Mouse (Mus musculus) limb, embryonic 14.5 days (tissue): ENCODE measurements around the gene Hils1. TPM values are rescaled to one million over a fixed set of nuclear protein-coding genes. Genes with fewer than 3 reads are reported as not detected.

Experiments
- ATAC-seq: fragments of 200-750 bp; cut with Nextera tagmentation; 2 replicates; pipeline ENCODE4 v1.8.0; 2017; ENCODE audit warnings: low read depth, moderate number of reproducible peaks, moderate TSS enrichment; ENCODE audit not compliant: low FRiP score
- DNase-seq: peaks from one replicate; pipeline ENCODE4 v3.0.0-alpha.2; 2015; ENCODE audit warnings: low spot score
- H3K27ac ChIP-seq: fragments of 300-500 bp; sonication (generic); replicated peaks from 2 replicates; pipeline ENCODE4 v1.5.1; 2014; ENCODE audit warnings: low read depth, mild to moderate bottlenecking, low read length, moderate library complexity, mixed read lengths
- H3K27me3 ChIP-seq: fragments of 300-500 bp; sonication (generic); 2 replicates; pipeline ENCODE4 v1.6.1; 2014; ENCODE audit warnings: low read length, mixed read lengths; ENCODE audit not compliant: control insufficient read depth, insufficient read depth
- H3K36me3 ChIP-seq: fragments of 300-500 bp; sonication (generic); 2 replicates; pipeline ENCODE4 v1.6.1; 2014; ENCODE audit warnings: mild to moderate bottlenecking, low read length, moderate library complexity, mixed read lengths; ENCODE audit not compliant: control insufficient read depth, insufficient read depth
- H3K4me1 ChIP-seq: fragments of 300-500 bp; sonication (generic); 2 replicates; pipeline ENCODE4 v1.6.1; 2014; ENCODE audit warnings: antibody characterized with exemption, low read length, mixed read lengths; ENCODE audit not compliant: control insufficient read depth, insufficient read depth
- H3K4me2 ChIP-seq: fragments of 300-500 bp; sonication (generic); replicated peaks from 2 replicates; pipeline ENCODE4 v1.6.1; 2014; ENCODE audit warnings: low read depth, mild to moderate bottlenecking, low read length, moderate library complexity; ENCODE audit not compliant: severe bottlenecking
- H3K4me3 ChIP-seq: fragments of 300-500 bp; sonication (generic); replicated peaks from 2 replicates; pipeline ENCODE4 v1.5.1; 2014; ENCODE audit warnings: low read length
- H3K9ac ChIP-seq: fragments of 300-500 bp; sonication (generic); 2 replicates; pipeline ENCODE4 v1.6.1; 2014; ENCODE audit warnings: mild to moderate bottlenecking, low read depth, low read length, moderate library complexity; ENCODE audit not compliant: severe bottlenecking
- H3K9me3 ChIP-seq: fragments of 300-500 bp; sonication (generic); 2 replicates; pipeline ENCODE4 v1.6.1; 2016; ENCODE audit warnings: low read length; ENCODE audit not compliant: control insufficient read depth
- POLR2A ChIP-seq: fragments of 200-500 bp; IDR thresholded peaks from 2 replicates; pipeline ENCODE4 v1.8.0; 2012; ENCODE audit warnings: inconsistent platforms, mild to moderate bottlenecking, moderate library complexity, borderline replicate concordance; ENCODE audit not compliant: insufficient read depth, insufficient read length; ENCODE audit errors: extremely low read depth
- WGBS: fragments of 180-500 bp; shearing (Covaris S2); extraction: QIAGEN DNeasy Blood & Tissue Kit; methylation state at CpG from one replicate; pipeline ENCODE4 v1.1.7; 2014; 5-methylcytosine and 5-hydroxymethylcytosine counted together
- polyA plus RNA-seq, 2 experiments: library from polyadenylated mRNA; depleted of rRNA in 1 of 2; stranded (reverse) in 1 of 2; unstranded in 1 of 2; fragments of >200 nt; fragmentation: Nextera tagmentation in 1 of 2; extraction: Ambion mirVana in 1 of 2; gene quantifications; 2 replicates each; pipeline versions ENCODE4 v1.2.1 to v1.2.3; 2012 to 2014

Hils1 gene
- polyA plus RNA-seq, 2 experiments: 0.29 to 0.58 TPM

- DNase-seq: no peak
- peaks cover 34% of the 10 kb centered on the region for H3K4me1 ChIP-seq
- ATAC-seq: no peak
- peak overlapping the region; percentile 73 for H3K4me2 ChIP-seq
- H3K27me3 ChIP-seq: no peaks in the 10 kb centered on the region
- H3K9ac ChIP-seq: peak overlapping the region; percentile 93
- peak overlapping the region; percentile 93 for H3K27ac ChIP-seq
- 17% methylated on average over 4 of the region's 4 CpGs for WGBS
- H3K9me3 ChIP-seq: no peaks in the 10 kb centered on the region
- peak overlapping the region; percentile 75 for H3K4me3 ChIP-seq
- peaks cover 65% of the 10 kb centered on the region for H3K36me3 ChIP-seq
- no peak for TF ChIP-seq POLR2A
Measured at GRCm38 (mm10) chr11:94939280-94939679, 28.1 kb upstream of the Hils1 start.

- ATAC-seq: no peak
- Histone ChIP-seq H3K9me3 (no peaks in the 10 kb centered on the region), H3K36me3 (peaks cover 84% of the 10 kb centered on the region), H3K9ac (peak overlapping the region; percentile 93; the same call in 1 of the 2 replicates), H3K4me1 (peaks cover 21% of the 10 kb centered on the region), H3K4me3 (0 out of 2 replicates have a peak overlapping the region, but pooled peaks have one; percentile 75), H3K27me3 (no peaks in the 10 kb centered on the region), H3K27ac (peak overlapping the region; percentile 93), H3K4me2 (peak overlapping the region; percentile 73)
- TF ChIP-seq POLR2A: no peak
- no peak for DNase-seq
- WGBS: 55% methylated on average over 8 of the region's 9 CpGs
Measured at GRCm38 (mm10) chr11:94941121-94941520, 26.3 kb upstream of the Hils1 start.

- no peaks in the 10 kb centered on the region for H3K27me3 ChIP-seq
- peaks cover 90% of the 10 kb centered on the region for H3K36me3 ChIP-seq
- H3K9me3 ChIP-seq: no peaks in the 10 kb centered on the region
- DNase-seq (no peak), ATAC-seq (no peak)
- peaks cover 21% of the 10 kb centered on the region for H3K4me1 ChIP-seq
- peak overlapping the region; percentile 93 for H3K27ac ChIP-seq
- H3K4me2 ChIP-seq: peak overlapping the region; percentile 73; the same call in 1 of the 2 replicates
- H3K4me3 ChIP-seq: no peak overlapping the region
- WGBS: 79% methylated on average over 8 of the region's 8 CpGs
- no peak for TF ChIP-seq POLR2A
- peak overlapping the region; percentile 40 for H3K9ac ChIP-seq
Measured at GRCm38 (mm10) chr11:94941776-94942175, 25.6 kb upstream of the Hils1 start.

- H3K4me3 ChIP-seq: no peak overlapping the region
- peak overlapping the region; percentile 93 for H3K27ac ChIP-seq
- no peaks in the 10 kb centered on the region for H3K9me3 ChIP-seq
- H3K4me2 ChIP-seq: peak overlapping the region; percentile 73
- ATAC-seq (no peak), DNase-seq (no peak)
- H3K27me3 ChIP-seq: no peaks in the 10 kb centered on the region
- peaks cover 21% of the 10 kb centered on the region for H3K4me1 ChIP-seq
- H3K9ac ChIP-seq: 0 out of 2 replicates have a peak overlapping the region, but pooled peaks have one; percentile 34
- peaks cover 97% of the 10 kb centered on the region for H3K36me3 ChIP-seq
- WGBS: 56% methylated on average over 13 of the region's 13 CpGs
- no peak for TF ChIP-seq POLR2A
Measured at GRCm38 (mm10) chr11:94942282-94943023, 24.9 kb upstream of the Hils1 start.

GRCm38 (mm10) chr11:94943054-94943453 lies 24.3 kb upstream of the Hils1 start:
- ATAC-seq (no peak), DNase-seq (no peak)
- H3K9me3 ChIP-seq: no peaks in the 10 kb centered on the region
- no peak overlapping the region for H3K4me3 ChIP-seq
- no peaks in the 10 kb centered on the region for H3K27me3 ChIP-seq
- peak overlapping the region; percentile 93 for H3K27ac ChIP-seq
- H3K36me3 ChIP-seq: peaks cover 99% of the 10 kb centered on the region
- WGBS: 83% methylated on average over 15 of the region's 15 CpGs
- peak overlapping the region; percentile 34; the same call in 1 of the 2 replicates for H3K9ac ChIP-seq
- peaks cover 20% of the 10 kb centered on the region for H3K4me1 ChIP-seq
- peak overlapping the region; percentile 73; the same call in 1 of the 2 replicates for H3K4me2 ChIP-seq
- TF ChIP-seq POLR2A: no peak
